Mouse (Mus musculus): Measurements from ENCODE around the gene Vwa7. TPM values are rescaled to one million over a fixed set of nuclear protein-coding genes. Genes with fewer than 3 reads are reported as not detected.
"Not testable (repeated sequence)": the region's sequence is repeated elsewhere in the genome, so short reads cannot be mapped to it uniquely, and the experiment has no call there.

Vwa7 gene
- polyA plus RNA-seq, 1 experiment from 2014 or later, result 0.11 TPM

- 0 out of 2 replicates have a peak overlapping the region, but pooled peaks have one; percentile 8 for H3K9ac ChIP-seq (ENCODE audit: low read length)
- no peak overlapping the region for H3K4me2 ChIP-seq (ENCODE audit: low read length)
- H3K27ac ChIP-seq (ENCODE audit: low read depth, low read length), result no peak overlapping the region
- no peak overlapping the region for H3K4me3 ChIP-seq (ENCODE audit: low read depth, low read length)
- 87% methylated on average over 5 of the region's 5 CpGs for WGBS
- H3K4me1 ChIP-seq (ENCODE audit: control insufficient read depth, insufficient read depth, low read length), result peaks cover 5% of the 10 kb centered on the region
- peaks cover 8% of the 10 kb centered on the region; the same call in 1 of the 2 replicates for H3K36me3 ChIP-seq (ENCODE audit: control insufficient read depth, insufficient read depth, low read length)
- ATAC-seq (no peak), DNase-seq (ENCODE audit: low spot score) (no peak)
- H3K27me3 ChIP-seq (replicated peaks; ENCODE audit: control insufficient read depth, insufficient read depth, low read length), result no peaks in the 10 kb centered on the region
- H3K9me3 ChIP-seq (replicated peaks; ENCODE audit: control insufficient read depth, low read length), result no peaks in the 10 kb centered on the region
These were observed 19.3 kb upstream of the Vwa7 start for GRCm38 (mm10) chr17:34997142-34997483.

- peaks cover 8% of the 10 kb centered on the region; the same call in 1 of the 2 replicates for H3K36me3 ChIP-seq (ENCODE audit: control insufficient read depth, insufficient read depth, low read length)
- 95% methylated on average over 15 of the region's 15 CpGs for WGBS
- H3K27me3 ChIP-seq (replicated peaks; ENCODE audit: control insufficient read depth, insufficient read depth, low read length), result no peaks in the 10 kb centered on the region
- H3K4me3 ChIP-seq (ENCODE audit: low read depth, low read length), result 0 out of 2 replicates have a peak overlapping the region, but pooled peaks have one; percentile 25
- ATAC-seq (no peak), DNase-seq (ENCODE audit: low spot score) (no peak)
- H3K9me3 ChIP-seq (replicated peaks; ENCODE audit: control insufficient read depth, low read length), result no peaks in the 10 kb centered on the region
- H3K4me2 ChIP-seq (ENCODE audit: low read length), result peak overlapping the region; percentile 100
- H3K4me1 ChIP-seq (ENCODE audit: control insufficient read depth, insufficient read depth, low read length), result peaks cover 12% of the 10 kb centered on the region
- H3K9ac ChIP-seq (ENCODE audit: low read length), result no peak overlapping the region
- no peak overlapping the region for H3K27ac ChIP-seq (ENCODE audit: low read depth, low read length)
These were observed 17.6 kb upstream of the Vwa7 start for GRCm38 (mm10) chr17:34998526-34999430.

GRCm38 (mm10) chr17:34999871-35000716 is 16.3 kb upstream of the Vwa7 start:
- H3K27me3 ChIP-seq (replicated peaks; ENCODE audit: control insufficient read depth, insufficient read depth, low read length); H3K9me3 ChIP-seq (replicated peaks; ENCODE audit: control insufficient read depth, low read length); ATAC-seq: not testable (repeated sequence)
- Histone ChIP-seq H3K4me3 (ENCODE audit: low read depth, low read length) (peak overlapping the region; percentile 88), H3K4me1 (ENCODE audit: control insufficient read depth, insufficient read depth, low read length) (peaks cover 12% of the 10 kb centered on the region), H3K9ac (ENCODE audit: low read length) (peak overlapping the region; percentile 93), H3K27ac (ENCODE audit: low read depth, low read length) (peak overlapping the region; percentile 96), H3K36me3 (ENCODE audit: control insufficient read depth, insufficient read depth, low read length) (peaks cover 20% of the 10 kb centered on the region), H3K4me2 (ENCODE audit: low read length) (peak overlapping the region; percentile 100)
- peak; percentile 13 for DNase-seq (ENCODE audit: low spot score)
- 29% methylated on average over 29 of the region's 32 CpGs for WGBS

GRCm38 (mm10) chr17:35000717-35001451 is 15.5 kb upstream of the Vwa7 start, which contains the start of gene Vars:
Gene Vars (plus strand): TSS chr17:35000987.
- Histone ChIP-seq H3K9ac (ENCODE audit: low read length) (peak within 1 kb of the TSS; percentile 93), H3K4me1 (ENCODE audit: control insufficient read depth, insufficient read depth, low read length) (peaks cover 12% of the 10 kb centered on the region), H3K4me3 (ENCODE audit: low read depth, low read length) (peak within 1 kb of the TSS; percentile 88), H3K27ac (ENCODE audit: low read depth, low read length) (peak within 1 kb of the TSS; percentile 96), H3K4me2 (ENCODE audit: low read length) (peak within 1 kb of the TSS; percentile 100), H3K27me3 (replicated peaks; ENCODE audit: control insufficient read depth, insufficient read depth, low read length) (no peaks in the 10 kb centered on the region), H3K9me3 (replicated peaks; ENCODE audit: control insufficient read depth, low read length) (no peaks in the 10 kb centered on the region), H3K36me3 (ENCODE audit: control insufficient read depth, insufficient read depth, low read length) (peaks cover 28% of the 10 kb centered on the region)
- DNase-seq (ENCODE audit: low spot score), result peak; percentile 85
- WGBS, result 1% methylated on average over 63 of the region's 83 CpGs
- peak; percentile 93 for ATAC-seq

- H3K27ac ChIP-seq (ENCODE audit: low read depth, low read length), result peak overlapping the region; percentile 96
- DNase-seq (ENCODE audit: low spot score), result peak; percentile 20
- no peaks in the 10 kb centered on the region for H3K27me3 ChIP-seq (replicated peaks; ENCODE audit: control insufficient read depth, insufficient read depth, low read length)
- H3K9ac ChIP-seq (ENCODE audit: low read length), result peak overlapping the region; percentile 93
- H3K36me3 ChIP-seq (ENCODE audit: control insufficient read depth, insufficient read depth, low read length), result peaks cover 33% of the 10 kb centered on the region
- peak overlapping the region; percentile 88 for H3K4me3 ChIP-seq (ENCODE audit: low read depth, low read length)
- H3K9me3 ChIP-seq (replicated peaks; ENCODE audit: control insufficient read depth, low read length), result no peaks in the 10 kb centered on the region
- H3K4me1 ChIP-seq (ENCODE audit: control insufficient read depth, insufficient read depth, low read length), result peaks cover 12% of the 10 kb centered on the region
- under 1% methylated on average over 34 of the region's 35 CpGs for WGBS
- H3K4me2 ChIP-seq (ENCODE audit: low read length), result peak overlapping the region; percentile 100
- ATAC-seq, result no peak
These were observed 14.8 kb upstream of the Vwa7 start for GRCm38 (mm10) chr17:35001452-35002152.

GRCm38 (mm10) chr17:35002153-35002865 is 14.1 kb upstream of the Vwa7 start:
- WGBS, result 7% methylated on average over 12 of the region's 12 CpGs
- Histone ChIP-seq H3K27ac (ENCODE audit: low read depth, low read length) (peak overlapping the region; percentile 9; the same call in 1 of the 2 replicates), H3K27me3 (replicated peaks; ENCODE audit: control insufficient read depth, insufficient read depth, low read length) (no peaks in the 10 kb centered on the region), H3K4me3 (ENCODE audit: low read depth, low read length) (peak overlapping the region; percentile 88), H3K9ac (ENCODE audit: low read length) (peak overlapping the region; percentile 93), H3K4me1 (ENCODE audit: control insufficient read depth, insufficient read depth, low read length) (peaks cover 12% of the 10 kb centered on the region), H3K4me2 (ENCODE audit: low read length) (peak overlapping the region; percentile 100), H3K9me3 (replicated peaks; ENCODE audit: control insufficient read depth, low read length) (no peaks in the 10 kb centered on the region), H3K36me3 (ENCODE audit: control insufficient read depth, insufficient read depth, low read length) (peaks cover 37% of the 10 kb centered on the region)
- ATAC-seq (no peak), DNase-seq (ENCODE audit: low spot score) (peak; percentile 4)

GRCm38 (mm10) chr17:35003022-35003838 is 13.1 kb upstream of the Vwa7 start:
- Histone ChIP-seq H3K4me1 (ENCODE audit: control insufficient read depth, insufficient read depth, low read length) (peaks cover 12% of the 10 kb centered on the region), H3K27ac (ENCODE audit: low read depth, low read length) (no peak overlapping the region), H3K9me3 (replicated peaks; ENCODE audit: control insufficient read depth, low read length) (no peaks in the 10 kb centered on the region), H3K27me3 (replicated peaks; ENCODE audit: control insufficient read depth, insufficient read depth, low read length) (no peaks in the 10 kb centered on the region), H3K4me3 (ENCODE audit: low read depth, low read length) (no peak overlapping the region), H3K36me3 (ENCODE audit: control insufficient read depth, insufficient read depth, low read length) (peaks cover 38% of the 10 kb centered on the region), H3K4me2 (ENCODE audit: low read length) (peak overlapping the region; percentile 100), H3K9ac (ENCODE audit: low read length) (peak overlapping the region; percentile 93)
- 72% methylated on average over 9 of the region's 9 CpGs for WGBS
- DNase-seq (ENCODE audit: low spot score) (no peak), ATAC-seq (no peak)

All from forebrain, embryonic 14.5 days (tissue).